Mouse (Mus musculus): Measurements from ENCODE around the gene 9130230L23Rik. TPM values are rescaled to one million over a fixed set of nuclear protein-coding genes. Genes with fewer than 3 reads are reported as not detected.

Gene 9130230L23Rik
- polyA plus RNA-seq, 1 experiment from 2014 or later = 0.44 TPM

DNA sequence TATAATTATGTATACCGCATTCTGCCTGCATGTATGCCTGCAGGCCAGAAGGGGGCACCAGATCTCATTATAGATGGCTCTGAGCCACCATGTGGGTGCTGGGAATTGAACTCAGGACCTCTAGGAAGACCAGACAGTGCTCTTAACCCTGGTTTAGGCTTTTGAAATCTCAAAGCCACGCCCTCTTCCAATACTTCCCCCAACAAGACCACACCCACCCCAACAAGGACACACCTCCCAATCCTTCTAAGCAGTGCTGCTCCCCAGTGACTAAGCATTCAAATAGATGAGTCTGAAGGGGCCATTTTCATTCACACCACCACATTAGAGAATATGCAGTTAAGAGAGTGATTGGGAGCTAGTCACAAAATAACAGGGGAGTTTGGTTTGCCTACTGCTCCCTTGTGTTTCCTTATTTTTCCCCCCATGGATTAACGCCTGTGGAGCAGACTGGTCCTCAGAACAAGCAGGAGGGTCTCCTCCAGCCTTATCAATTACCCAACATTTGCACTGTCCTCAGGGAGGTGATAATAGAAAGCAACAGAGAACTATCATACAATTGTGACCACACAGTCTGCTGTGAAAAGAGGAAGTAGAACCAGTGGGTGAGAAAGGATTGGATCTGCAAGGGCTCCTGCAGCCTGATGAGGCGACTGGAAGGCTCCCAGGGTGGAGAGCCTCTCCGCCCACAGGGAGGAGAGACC is 44.0 kb downstream of the 9130230L23Rik start:
- Histone ChIP-seq H3K4me2 (no peak overlapping the region), H3K27ac (no peak overlapping the region), H3K4me3 (no peak overlapping the region), H3K9me3 (no peaks in the 10 kb centered on the region), H3K27me3 (no peaks in the 10 kb centered on the region), H3K36me3 (no peaks in the 10 kb centered on the region), H3K9ac (no peak overlapping the region), H3K4me1 (replicated peaks) (peaks cover 10% of the 10 kb centered on the region)
- WGBS = 80% methylated on average over 5 of the region's 5 CpGs
- ATAC-seq (ENCODE audit: low FRiP score) = no peak

DNA sequence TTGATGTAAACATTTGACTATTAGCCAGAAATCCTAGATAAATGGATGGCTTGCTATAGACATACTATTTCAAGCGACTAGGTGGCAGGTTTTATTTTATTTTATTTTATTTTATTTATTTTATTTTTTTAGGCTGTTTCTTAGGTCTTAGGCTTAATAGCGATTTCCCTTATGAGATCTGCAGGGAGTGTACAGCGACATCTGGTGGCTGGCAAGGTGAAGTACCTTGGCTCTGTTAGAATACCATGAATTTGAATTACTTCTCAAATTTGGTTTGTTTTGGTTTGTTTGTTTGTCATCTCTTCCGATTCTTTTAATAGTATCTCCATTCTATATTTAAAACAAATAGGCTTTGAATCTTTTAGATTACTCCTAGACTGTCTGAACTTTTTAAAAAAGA is 45.5 kb downstream of the 9130230L23Rik start:
- 8% methylated on average over 4 of the region's 4 CpGs for WGBS

DNA sequence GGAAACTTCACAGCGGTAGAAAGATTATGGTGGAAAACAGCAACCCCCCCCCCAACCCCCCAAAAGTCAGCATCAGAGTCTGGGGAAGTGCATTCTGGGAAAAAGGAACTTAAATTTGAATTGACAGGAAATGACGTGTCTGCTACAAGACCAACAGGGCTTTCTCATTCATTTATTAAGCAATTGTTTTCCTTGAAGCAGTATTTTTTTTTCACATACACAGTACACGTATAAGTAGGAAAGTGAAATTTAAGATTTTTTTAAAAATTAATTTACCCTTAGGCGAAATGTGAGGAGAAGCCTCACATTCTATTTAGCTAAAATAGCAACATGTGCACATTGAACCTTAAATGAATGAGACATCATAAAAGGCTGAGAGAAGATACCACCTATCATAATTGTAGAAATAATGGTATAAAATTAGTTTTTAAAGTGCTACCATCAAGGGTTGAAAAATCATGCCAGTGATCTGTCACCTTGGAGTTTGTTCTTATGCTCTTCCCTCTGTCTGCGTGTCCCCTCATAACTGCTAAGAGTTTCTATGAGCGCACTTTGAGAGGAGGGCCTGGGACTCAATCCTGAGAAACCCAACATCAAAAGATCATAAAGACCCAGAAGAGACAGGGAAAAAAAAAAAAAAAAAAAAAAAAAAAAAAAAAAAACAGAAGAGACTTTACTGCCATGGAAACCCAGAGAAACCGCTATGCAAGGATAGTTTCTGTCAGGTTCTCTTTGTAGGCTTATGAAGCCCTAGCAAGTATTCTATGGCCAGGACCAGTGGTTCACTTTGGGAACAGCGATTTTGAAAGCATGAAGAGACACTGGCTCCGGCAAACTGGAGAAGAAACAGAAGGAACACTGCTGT is 47.7 kb downstream of the 9130230L23Rik start:
- H3K27ac ChIP-seq = 0 out of 2 replicates have a peak overlapping the region, but pooled peaks have one; percentile 73
- H3K4me3 ChIP-seq = peak overlapping the region; percentile 22; the same call in 1 of the 2 replicates
- H3K4me2 ChIP-seq = peak overlapping the region; percentile 50
- H3K4me1 ChIP-seq (replicated peaks) = peaks cover 15% of the 10 kb centered on the region
- H3K36me3 ChIP-seq = no peaks in the 10 kb centered on the region
- WGBS = 81% methylated on average over 9 of the region's 9 CpGs
- no peaks in the 10 kb centered on the region for H3K27me3 ChIP-seq
- no peaks in the 10 kb centered on the region for H3K9me3 ChIP-seq
- no peak for ATAC-seq (ENCODE audit: low FRiP score)
- H3K9ac ChIP-seq = no peak overlapping the region

More for the DNA sequence above, 45.5 kb downstream of the 9130230L23Rik start:
- H3K9ac ChIP-seq = no peak overlapping the region
- H3K4me3 ChIP-seq = no peak overlapping the region
- peaks cover 15% of the 10 kb centered on the region for H3K4me1 ChIP-seq (replicated peaks)
- ATAC-seq (ENCODE audit: low FRiP score) = no peak
- H3K27me3 ChIP-seq = no peaks in the 10 kb centered on the region
- no peaks in the 10 kb centered on the region for H3K9me3 ChIP-seq
- H3K27ac ChIP-seq = no peak overlapping the region
- H3K36me3 ChIP-seq = no peaks in the 10 kb centered on the region
- H3K4me2 ChIP-seq = no peak overlapping the region

DNA sequence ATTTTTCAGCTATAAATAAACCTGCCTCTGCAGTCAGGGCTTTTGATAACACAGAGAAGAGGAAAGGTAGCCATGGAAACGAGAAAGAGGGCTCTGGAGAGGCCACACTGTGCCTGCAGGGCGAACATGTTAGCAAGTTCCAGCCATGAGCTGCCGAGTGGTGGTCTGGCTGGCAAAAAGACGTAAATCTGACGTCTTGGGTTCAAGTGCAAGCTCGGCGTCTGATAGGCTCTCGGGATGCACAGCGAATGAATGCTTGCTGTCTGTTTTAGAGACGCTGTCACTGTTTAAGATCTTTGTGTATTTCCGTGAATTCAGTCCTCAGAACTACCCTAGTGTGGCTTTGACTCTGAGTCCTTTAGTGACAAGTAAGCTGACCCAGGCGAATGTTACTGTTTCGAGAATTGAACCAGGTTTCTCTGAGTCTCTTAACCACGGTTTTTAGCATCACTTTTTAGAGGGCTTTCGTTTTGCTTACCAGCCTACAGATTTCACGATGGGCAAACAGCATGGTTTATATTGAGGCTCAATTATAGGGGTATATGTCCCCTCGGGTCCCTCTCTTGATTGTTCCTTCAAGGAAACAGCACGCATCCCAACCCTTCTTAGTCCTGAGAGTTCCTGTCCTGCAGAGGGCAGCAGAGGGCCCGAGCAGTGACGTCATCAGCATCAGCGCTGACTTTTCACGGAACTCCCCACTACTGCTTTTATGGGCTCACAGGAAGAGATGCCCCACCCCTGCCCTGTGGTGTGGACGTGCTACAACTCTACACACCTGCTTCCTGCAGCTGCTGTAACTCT is 48.5 kb downstream of the 9130230L23Rik start:
- 36% methylated on average over 23 of the region's 23 CpGs for WGBS
- peak overlapping the region; percentile 50 for H3K4me2 ChIP-seq
- H3K9ac ChIP-seq = no peak overlapping the region
- peaks cover 18% of the 10 kb centered on the region for H3K4me1 ChIP-seq (replicated peaks)
- peak; percentile 38; the same call in 1 of the 2 replicates for ATAC-seq (ENCODE audit: low FRiP score)
- no peaks in the 10 kb centered on the region for H3K36me3 ChIP-seq
- no peaks in the 10 kb centered on the region for H3K27me3 ChIP-seq
- H3K27ac ChIP-seq = peak overlapping the region; percentile 73
- H3K4me3 ChIP-seq = peak overlapping the region; percentile 22; the same call in 1 of the 2 replicates
- no peaks in the 10 kb centered on the region for H3K9me3 ChIP-seq

GRCm38 (mm10) chr5:65954130-65955080 is 49.7 kb downstream of the 9130230L23Rik start:
- Histone ChIP-seq H3K9ac (no peak overlapping the region), H3K27ac (peak overlapping the region; percentile 73), H3K4me2 (no peak overlapping the region), H3K9me3 (no peaks in the 10 kb centered on the region), H3K4me3 (no peak overlapping the region), H3K27me3 (no peaks in the 10 kb centered on the region), H3K4me1 (replicated peaks) (peaks cover 28% of the 10 kb centered on the region), H3K36me3 (no peaks in the 10 kb centered on the region)
- no peak for ATAC-seq (ENCODE audit: low FRiP score)
- WGBS = 93% methylated on average over 16 of the region's 16 CpGs

DNA sequence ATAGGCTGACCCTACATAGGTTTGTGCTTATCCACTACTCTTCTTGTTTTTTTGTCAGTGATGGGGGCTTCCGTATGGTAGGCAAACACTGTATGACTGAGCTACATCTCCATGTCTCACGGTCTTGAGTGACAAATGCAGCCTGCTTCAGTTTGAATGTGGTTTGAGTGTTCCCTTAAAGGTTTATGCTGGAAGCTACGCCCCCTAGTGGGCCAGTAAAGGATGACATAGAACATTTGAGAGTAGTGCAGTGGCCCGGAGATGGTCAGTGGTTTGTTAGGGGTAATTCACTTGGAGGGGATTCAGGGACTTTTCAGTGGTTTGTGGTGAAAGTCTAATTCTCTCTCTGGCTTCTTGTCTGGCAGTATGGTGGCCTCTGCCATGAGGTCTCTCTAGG is 52.6 kb downstream of the 9130230L23Rik start:
- WGBS = 71% methylated on average over 4 of the region's 4 CpGs
- Histone ChIP-seq H3K9me3 (no peaks in the 10 kb centered on the region), H3K4me2 (no peak overlapping the region), H3K27me3 (no peaks in the 10 kb centered on the region), H3K36me3 (no peaks in the 10 kb centered on the region), H3K4me1 (replicated peaks) (peaks cover 28% of the 10 kb centered on the region), H3K4me3 (no peak overlapping the region), H3K27ac (peak overlapping the region; percentile 95), H3K9ac (no peak overlapping the region)
- ATAC-seq (ENCODE audit: low FRiP score) = no peak

- Histone ChIP-seq H3K27ac (peak overlapping the region; percentile 95), H3K9me3 (no peaks in the 10 kb centered on the region), H3K4me2 (peak overlapping the region; percentile 48), H3K27me3 (no peaks in the 10 kb centered on the region), H3K36me3 (no peaks in the 10 kb centered on the region), H3K4me1 (replicated peaks) (peaks cover 26% of the 10 kb centered on the region), H3K4me3 (0 out of 2 replicates have a peak overlapping the region, but pooled peaks have one; percentile 0), H3K9ac (peak overlapping the region; percentile 49; the same call in 1 of the 2 replicates)
- ATAC-seq (ENCODE audit: low FRiP score) = peak; percentile 68
- 34% methylated on average over 18 of the region's 18 CpGs for WGBS
Observed at GRCm38 (mm10) chr5:65950679-65951512, 53.2 kb downstream of the 9130230L23Rik start.

DNA sequence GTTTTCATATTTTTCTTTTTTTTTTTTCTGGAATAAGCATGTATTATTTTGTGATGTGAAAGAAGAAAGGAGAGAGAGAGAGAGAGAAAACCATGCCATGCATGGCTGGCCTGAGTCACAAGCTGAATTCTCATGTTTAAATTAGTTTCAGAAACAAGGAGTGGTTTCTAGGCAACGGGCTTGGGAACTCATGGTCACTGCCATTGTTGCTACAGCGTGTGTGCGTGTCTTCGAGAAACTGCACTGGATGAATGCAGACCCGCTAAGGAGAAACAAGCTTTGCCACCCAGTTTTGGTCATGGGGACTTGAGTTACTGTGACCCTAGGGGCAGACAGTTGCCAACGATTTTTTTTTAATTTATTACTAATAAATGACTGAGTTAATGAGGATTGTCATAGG is 53.8 kb downstream of the 9130230L23Rik start:
- Histone ChIP-seq H3K9me3 (no peaks in the 10 kb centered on the region), H3K27me3 (no peaks in the 10 kb centered on the region), H3K36me3 (no peaks in the 10 kb centered on the region), H3K4me1 (replicated peaks) (peaks cover 20% of the 10 kb centered on the region), H3K4me2 (peak overlapping the region; percentile 48), H3K9ac (peak overlapping the region; percentile 49; the same call in 1 of the 2 replicates), H3K27ac (peak overlapping the region; percentile 95), H3K4me3 (0 out of 2 replicates have a peak overlapping the region, but pooled peaks have one; percentile 0)
- 15% methylated on average over 6 of the region's 6 CpGs for WGBS
- peak; percentile 89 for ATAC-seq (ENCODE audit: low FRiP score)

DNA sequence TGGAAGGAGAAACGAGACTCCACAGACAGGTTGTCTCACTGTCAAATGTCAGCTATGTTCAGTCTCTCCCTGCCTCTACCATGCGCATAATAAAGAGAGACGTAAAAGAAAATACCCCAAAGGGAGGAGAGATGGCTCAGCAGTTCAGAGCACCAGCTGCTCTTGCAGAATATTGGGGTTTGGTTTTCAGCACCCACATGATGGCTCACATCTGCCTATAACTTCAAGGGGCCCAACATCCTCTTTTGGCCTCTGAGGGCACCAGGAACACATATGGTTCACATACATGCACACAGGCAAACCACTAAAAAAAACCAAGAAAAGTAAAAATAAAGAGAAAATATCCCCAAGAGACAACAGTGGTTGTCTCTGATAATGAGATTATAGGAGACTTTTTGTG is 54.3 kb downstream of the 9130230L23Rik start:
- no peak overlapping the region for H3K4me2 ChIP-seq
- no peak overlapping the region; the same call in 1 of the 2 replicates for H3K9ac ChIP-seq
- no peaks in the 10 kb centered on the region for H3K9me3 ChIP-seq
- ATAC-seq (ENCODE audit: low FRiP score) = no peak
- H3K4me1 ChIP-seq (replicated peaks) = peaks cover 15% of the 10 kb centered on the region
- no peak overlapping the region for H3K4me3 ChIP-seq
- no peaks in the 10 kb centered on the region for H3K27me3 ChIP-seq
- H3K27ac ChIP-seq = peak overlapping the region; percentile 95
- no peaks in the 10 kb centered on the region for H3K36me3 ChIP-seq
- WGBS = 20% methylated on average over 3 of the region's 3 CpGs

DNA sequence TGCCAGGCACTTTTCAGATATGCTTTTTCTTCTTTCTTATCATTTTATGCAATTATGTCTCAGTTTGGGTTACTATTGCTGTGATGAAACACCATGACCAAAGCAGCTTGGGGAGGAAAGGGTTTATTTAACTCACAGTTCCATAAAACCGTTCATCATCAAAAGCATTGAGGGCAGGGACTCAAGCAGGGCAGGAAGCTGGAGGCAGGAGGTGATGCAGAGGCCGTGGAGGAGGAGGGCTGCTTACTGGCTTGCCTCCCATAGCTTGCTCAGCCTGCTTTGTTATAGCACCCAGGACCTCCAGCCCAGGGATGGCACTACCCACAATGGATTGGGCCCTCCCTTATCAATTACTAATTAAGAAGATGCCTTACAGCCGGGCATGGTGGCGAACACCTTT is 62.9 kb downstream of the 9130230L23Rik start:
- Histone ChIP-seq H3K9ac (no peak overlapping the region), H3K4me1 (replicated peaks) (no peaks in the 10 kb centered on the region), H3K27me3 (no peaks in the 10 kb centered on the region), H3K36me3 (no peaks in the 10 kb centered on the region), H3K4me2 (no peak overlapping the region), H3K4me3 (no peak overlapping the region), H3K27ac (no peak overlapping the region), H3K9me3 (no peaks in the 10 kb centered on the region)
- 73% methylated on average over 4 of the region's 4 CpGs for WGBS
- no peak for ATAC-seq (ENCODE audit: low FRiP score)

Measured in hindbrain, embryonic 13.5 days (tissue).